Mouse (Mus musculus): Measurements from ENCODE around the gene Wwox.

- TF ChIP-seq CTCF (IDR thresholded peaks at IDR 0.05; ENCODE audit: control insufficient read depth, insufficient read depth, low read length) (no peak), POLR2A (IDR thresholded peaks at IDR 0.05; ENCODE audit: borderline replicate concordance, control insufficient read depth, low read depth, low read length) (no peak)
Observed at GRCm38 (mm10) chr8:115359701-115360100, 920.2 kb downstream of the Wwox start.
